Mouse (Mus musculus): ENCODE measurements around the gene Lhx8. TPM values are rescaled to one million over a fixed set of nuclear protein-coding genes. Genes with fewer than 3 reads are reported as not detected.

The Lhx8 gene
- polyA plus RNA-seq, 1 experiment from 2014 or later, result not detected

DNA sequence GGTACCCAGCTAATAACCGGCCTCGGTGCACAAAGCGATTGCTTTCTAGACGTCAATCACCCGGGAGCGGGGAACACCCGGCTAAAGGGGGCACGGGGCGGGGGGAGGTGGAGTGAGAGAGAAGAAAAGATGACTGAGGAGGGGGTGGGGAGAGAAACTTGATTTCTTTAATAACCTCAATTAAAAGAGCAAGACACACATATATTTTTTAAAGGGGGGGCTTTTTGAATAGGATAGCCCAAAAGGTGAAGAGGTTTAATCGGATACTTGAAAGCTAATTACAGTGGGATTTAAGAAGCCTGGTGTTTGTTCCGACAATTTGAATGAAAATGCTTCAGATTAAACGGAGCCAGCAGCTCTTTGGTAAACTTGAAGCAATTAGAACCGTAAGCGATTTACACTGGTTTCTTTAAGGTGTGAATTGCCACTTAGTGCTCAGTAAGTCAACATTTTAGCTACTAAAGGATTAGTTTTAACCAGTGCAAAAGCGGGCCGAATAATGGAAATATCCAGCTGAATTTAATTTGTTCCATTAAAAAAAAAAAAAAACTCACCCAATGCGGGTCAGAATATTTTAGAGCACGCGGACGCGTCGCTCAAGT lies 1.6 kb downstream of the Lhx8 start:
- Histone ChIP-seq H3K9me3 (ENCODE audit: control insufficient read depth, low read length) (no peaks in the 10 kb centered on the region), H3K4me1 (replicated peaks; ENCODE audit: control insufficient read depth, insufficient read depth, low read length) (peaks cover 6% of the 10 kb centered on the region; the same call in 1 of the 2 replicates), H3K27ac (ENCODE audit: low read depth) (no peak overlapping the region), H3K9ac (ENCODE audit: low read length) (no peak overlapping the region), H3K36me3 (ENCODE audit: control insufficient read depth, insufficient read depth, low read length) (no peaks in the 10 kb centered on the region), H3K4me3 (ENCODE audit: low read depth, low read length) (peak overlapping the region; percentile 28), H3K27me3 (replicated peaks; ENCODE audit: control insufficient read depth, insufficient read depth, low read length) (peaks cover 99% of the 10 kb centered on the region), H3K4me2 (ENCODE audit: low read length) (peak overlapping the region; percentile 54)
- ATAC-seq (replicated peaks; ENCODE audit: low FRiP score, low TSS enrichment, low read depth) (no peak), DNase-seq (ENCODE audit: low spot score) (no peak)
- WGBS, result 1% methylated on average over 22 of the region's 22 CpGs

DNA sequence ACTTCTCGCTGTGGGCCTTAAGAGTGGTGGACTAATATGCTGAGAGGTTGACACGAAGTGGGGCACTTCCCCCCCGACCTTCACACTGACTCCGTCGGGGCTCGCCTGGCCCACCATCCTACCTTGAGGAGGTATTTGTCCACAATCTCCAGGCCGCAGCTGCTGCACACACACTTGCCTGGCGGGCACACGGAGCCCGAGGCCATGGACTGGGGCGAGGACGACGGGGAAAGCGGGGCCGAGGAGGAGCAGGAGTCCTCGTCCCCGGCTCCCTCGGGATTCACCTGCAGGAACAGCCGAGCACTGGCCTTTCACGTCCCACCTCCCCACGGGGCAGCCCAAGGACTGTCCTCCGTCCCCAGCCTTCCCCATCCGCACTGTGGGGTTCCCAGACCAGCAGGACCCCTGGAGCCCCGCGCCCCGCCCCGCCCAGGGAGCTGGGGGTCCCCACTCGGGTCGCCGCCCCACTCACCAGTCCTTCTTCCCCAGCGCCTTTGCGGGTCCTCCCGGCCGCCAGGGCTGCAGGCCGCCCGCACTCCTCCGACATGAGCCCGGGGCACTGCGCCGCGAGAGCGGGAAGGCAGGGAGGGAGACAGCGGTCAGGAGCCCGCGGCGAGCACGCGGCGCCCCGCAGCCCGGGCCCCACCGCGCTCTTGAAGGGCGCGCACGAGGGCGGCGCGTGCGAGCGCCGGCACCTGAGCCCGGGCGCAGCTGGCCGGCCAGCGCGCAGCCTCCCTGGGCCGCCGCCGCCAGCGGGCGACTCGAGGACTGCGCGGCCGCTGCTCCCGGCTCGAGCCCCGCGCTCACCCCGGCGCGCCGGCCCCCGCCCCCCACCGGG lies 2.4 kb downstream of the Lhx8 start:
- H3K4me3 ChIP-seq (ENCODE audit: low read depth, low read length), result peak overlapping the region; percentile 28
- H3K4me2 ChIP-seq (ENCODE audit: low read length), result peak overlapping the region; percentile 54
- H3K36me3 ChIP-seq (ENCODE audit: control insufficient read depth, insufficient read depth, low read length), result no peaks in the 10 kb centered on the region
- ATAC-seq (replicated peaks; ENCODE audit: low FRiP score, low TSS enrichment, low read depth), result peak; percentile 65
- peaks cover 97% of the 10 kb centered on the region for H3K27me3 ChIP-seq (replicated peaks; ENCODE audit: control insufficient read depth, insufficient read depth, low read length)
- H3K9me3 ChIP-seq (ENCODE audit: control insufficient read depth, low read length), result no peaks in the 10 kb centered on the region
- peaks cover 6% of the 10 kb centered on the region; the same call in 1 of the 2 replicates for H3K4me1 ChIP-seq (replicated peaks; ENCODE audit: control insufficient read depth, insufficient read depth, low read length)
- H3K27ac ChIP-seq (ENCODE audit: low read depth), result no peak overlapping the region
- H3K9ac ChIP-seq (ENCODE audit: low read length), result 0 out of 2 replicates have a peak overlapping the region, but pooled peaks have one; percentile 7
- WGBS, result under 1% methylated on average over 81 of the region's 86 CpGs
- peak; percentile 74 for DNase-seq (ENCODE audit: low spot score)

GRCm38 (mm10) chr3:154327110-154327882 lies 3.2 kb downstream of the Lhx8 start:
- H3K27me3 ChIP-seq (replicated peaks; ENCODE audit: control insufficient read depth, insufficient read depth, low read length), result peaks cover 96% of the 10 kb centered on the region
- no peak for ATAC-seq (replicated peaks; ENCODE audit: low FRiP score, low TSS enrichment, low read depth)
- no peaks in the 10 kb centered on the region for H3K9me3 ChIP-seq (ENCODE audit: control insufficient read depth, low read length)
- WGBS, result 3% methylated on average over 13 of the region's 13 CpGs
- peak; percentile 73 for DNase-seq (ENCODE audit: low spot score)
- no peak overlapping the region for H3K9ac ChIP-seq (ENCODE audit: low read length)
- H3K4me3 ChIP-seq (ENCODE audit: low read depth, low read length), result no peak overlapping the region
- no peak overlapping the region for H3K27ac ChIP-seq (ENCODE audit: low read depth)
- H3K4me2 ChIP-seq (ENCODE audit: low read length), result no peak overlapping the region
- H3K4me1 ChIP-seq (replicated peaks; ENCODE audit: control insufficient read depth, insufficient read depth, low read length), result peaks cover 6% of the 10 kb centered on the region; the same call in 1 of the 2 replicates
- H3K36me3 ChIP-seq (ENCODE audit: control insufficient read depth, insufficient read depth, low read length), result no peaks in the 10 kb centered on the region

DNA sequence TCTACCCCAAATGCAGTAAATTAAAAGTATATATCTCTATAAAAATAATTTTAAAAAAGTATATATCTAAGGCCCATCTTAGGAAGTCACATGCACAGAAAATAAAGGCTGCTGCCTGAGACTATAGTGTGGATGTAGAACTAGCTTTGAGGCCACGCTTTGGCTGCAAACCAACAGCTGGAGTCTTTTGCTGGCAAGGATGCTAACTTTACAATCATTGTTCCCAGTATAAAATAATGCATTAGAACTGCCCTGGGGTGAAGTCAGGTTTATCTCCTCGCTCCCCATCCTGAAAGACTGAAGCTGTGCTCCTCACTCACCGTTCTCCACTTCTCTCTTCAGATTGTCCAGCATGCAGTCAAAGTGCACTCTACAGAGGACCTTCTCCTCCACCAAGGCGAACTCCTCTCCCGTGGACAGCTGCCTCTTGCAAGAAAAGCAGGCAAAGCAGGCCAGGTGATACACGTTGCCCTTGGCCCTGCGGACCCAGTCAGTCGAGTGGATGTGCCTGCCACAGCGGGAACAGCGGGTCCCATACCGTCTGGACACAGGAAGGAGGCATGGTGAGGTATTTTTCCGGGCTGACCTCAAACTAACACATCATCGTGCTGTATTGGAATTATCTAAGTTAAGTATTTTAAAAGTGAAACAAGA lies 8.4 kb downstream of the Lhx8 start:
- no peaks in the 10 kb centered on the region for H3K4me1 ChIP-seq (replicated peaks; ENCODE audit: control insufficient read depth, insufficient read depth, low read length)
- H3K9ac ChIP-seq (ENCODE audit: low read length), result no peak overlapping the region
- H3K36me3 ChIP-seq (ENCODE audit: control insufficient read depth, insufficient read depth, low read length), result no peaks in the 10 kb centered on the region
- H3K4me3 ChIP-seq (ENCODE audit: low read depth, low read length), result no peak overlapping the region
- H3K27me3 ChIP-seq (replicated peaks; ENCODE audit: control insufficient read depth, insufficient read depth, low read length), result peaks cover 77% of the 10 kb centered on the region
- no peak overlapping the region for H3K4me2 ChIP-seq (ENCODE audit: low read length)
- DNase-seq (ENCODE audit: low spot score) (no peak), ATAC-seq (replicated peaks; ENCODE audit: low FRiP score, low TSS enrichment, low read depth) (no peak)
- H3K9me3 ChIP-seq (ENCODE audit: control insufficient read depth, low read length), result no peaks in the 10 kb centered on the region
- H3K27ac ChIP-seq (ENCODE audit: low read depth), result no peak overlapping the region
- 59% methylated on average over 13 of the region's 13 CpGs for WGBS

DNA sequence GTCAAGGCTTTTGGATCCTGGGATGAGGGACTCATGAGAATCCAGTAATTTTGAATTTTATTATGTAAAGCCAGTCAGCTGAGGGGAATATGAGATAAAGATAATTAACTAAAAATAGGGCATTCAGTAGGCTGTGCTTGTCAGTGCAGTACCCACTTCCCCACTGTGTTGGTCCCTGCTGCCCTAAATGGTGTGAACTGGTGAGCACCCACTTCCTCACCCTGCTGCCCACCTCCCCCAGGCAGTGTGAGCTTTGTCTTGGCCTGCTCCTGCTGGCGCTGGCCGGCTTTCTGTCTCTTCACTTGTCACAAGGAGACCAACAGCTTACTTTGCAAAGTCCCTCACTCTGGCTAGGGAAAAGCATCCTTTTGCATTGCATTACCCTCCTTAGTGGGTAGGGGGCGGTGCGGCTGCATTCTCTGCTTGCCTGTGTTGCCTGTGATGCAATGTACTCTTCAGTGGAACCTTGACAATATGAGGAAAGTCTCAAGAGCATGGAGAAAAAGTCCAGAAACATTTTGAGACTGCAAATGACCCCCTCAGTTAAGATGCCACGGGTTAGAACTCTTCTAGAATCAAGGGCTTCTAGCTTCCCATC lies 12.7 kb downstream of the Lhx8 start:
- no peaks in the 10 kb centered on the region for H3K9me3 ChIP-seq (ENCODE audit: control insufficient read depth, low read length)
- ATAC-seq (replicated peaks; ENCODE audit: low FRiP score, low TSS enrichment, low read depth), result no peak
- WGBS, result 16% methylated on average over 5 of the region's 5 CpGs
- no peak overlapping the region for H3K9ac ChIP-seq (ENCODE audit: low read length)
- H3K27ac ChIP-seq (ENCODE audit: low read depth), result no peak overlapping the region
- H3K4me3 ChIP-seq (ENCODE audit: low read depth, low read length), result no peak overlapping the region
- peaks cover 36% of the 10 kb centered on the region for H3K27me3 ChIP-seq (replicated peaks; ENCODE audit: control insufficient read depth, insufficient read depth, low read length)
- H3K4me1 ChIP-seq (replicated peaks; ENCODE audit: control insufficient read depth, insufficient read depth, low read length), result no peaks in the 10 kb centered on the region
- no peak overlapping the region for H3K4me2 ChIP-seq (ENCODE audit: low read length)
- no peaks in the 10 kb centered on the region for H3K36me3 ChIP-seq (ENCODE audit: control insufficient read depth, insufficient read depth, low read length)
- DNase-seq (ENCODE audit: low spot score), result no peak

GRCm38 (mm10) chr3:154305163-154305884 lies 25.1 kb downstream of the Lhx8 start:
- no peaks in the 10 kb centered on the region for H3K9me3 ChIP-seq (ENCODE audit: control insufficient read depth, low read length)
- H3K4me1 ChIP-seq (replicated peaks; ENCODE audit: control insufficient read depth, insufficient read depth, low read length), result no peaks in the 10 kb centered on the region
- H3K36me3 ChIP-seq (ENCODE audit: control insufficient read depth, insufficient read depth, low read length), result no peaks in the 10 kb centered on the region
- ATAC-seq (replicated peaks; ENCODE audit: low FRiP score, low TSS enrichment, low read depth) (no peak), DNase-seq (ENCODE audit: low spot score) (no peak)
- H3K4me3 ChIP-seq (ENCODE audit: low read depth, low read length), result no peak overlapping the region
- H3K27me3 ChIP-seq (replicated peaks; ENCODE audit: control insufficient read depth, insufficient read depth, low read length), result no peaks in the 10 kb centered on the region
- no peak overlapping the region for H3K4me2 ChIP-seq (ENCODE audit: low read length)
- no peak overlapping the region for H3K27ac ChIP-seq (ENCODE audit: low read depth)
- WGBS, result 53% methylated on average over 16 of the region's 16 CpGs
- no peak overlapping the region for H3K9ac ChIP-seq (ENCODE audit: low read length)

DNA sequence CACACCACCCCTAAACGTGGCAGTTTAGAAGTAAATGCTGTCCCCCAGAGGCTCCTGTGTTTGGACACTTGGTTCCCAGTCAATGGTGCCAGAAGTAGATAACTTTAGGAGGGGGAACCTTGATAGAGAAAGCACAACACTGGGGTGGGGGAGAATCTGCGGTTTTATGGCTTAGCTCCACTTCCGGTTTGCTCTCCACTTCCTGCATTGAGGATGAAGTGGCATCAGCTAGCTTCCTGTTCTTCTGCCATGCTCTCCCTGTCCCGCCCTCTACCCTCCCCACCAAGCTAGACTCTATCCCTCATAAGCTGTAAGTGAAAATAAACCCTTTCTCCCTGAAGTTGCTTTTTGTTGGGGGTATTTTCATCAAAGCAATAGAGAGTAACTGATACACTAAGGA lies 29.4 kb downstream of the Lhx8 start:
- Histone ChIP-seq H3K4me1 (replicated peaks; ENCODE audit: control insufficient read depth, insufficient read depth, low read length) (no peaks in the 10 kb centered on the region), H3K4me3 (ENCODE audit: low read depth, low read length) (no peak overlapping the region), H3K9ac (ENCODE audit: low read length) (no peak overlapping the region), H3K27ac (ENCODE audit: low read depth) (no peak overlapping the region), H3K9me3 (ENCODE audit: control insufficient read depth, low read length) (no peaks in the 10 kb centered on the region), H3K36me3 (ENCODE audit: control insufficient read depth, insufficient read depth, low read length) (no peaks in the 10 kb centered on the region), H3K4me2 (ENCODE audit: low read length) (no peak overlapping the region), H3K27me3 (replicated peaks; ENCODE audit: control insufficient read depth, insufficient read depth, low read length) (no peaks in the 10 kb centered on the region)
- DNase-seq (ENCODE audit: low spot score), result no peak
- ATAC-seq (replicated peaks; ENCODE audit: low FRiP score, low TSS enrichment, low read depth), result no peak
- 79% methylated on average over 4 of the region's 4 CpGs for WGBS

All from intestine, embryonic 14.5 days (tissue).